Comparison of ENCODE assay signal across 7 mouse cellular contexts in the genomic region with DNA sequence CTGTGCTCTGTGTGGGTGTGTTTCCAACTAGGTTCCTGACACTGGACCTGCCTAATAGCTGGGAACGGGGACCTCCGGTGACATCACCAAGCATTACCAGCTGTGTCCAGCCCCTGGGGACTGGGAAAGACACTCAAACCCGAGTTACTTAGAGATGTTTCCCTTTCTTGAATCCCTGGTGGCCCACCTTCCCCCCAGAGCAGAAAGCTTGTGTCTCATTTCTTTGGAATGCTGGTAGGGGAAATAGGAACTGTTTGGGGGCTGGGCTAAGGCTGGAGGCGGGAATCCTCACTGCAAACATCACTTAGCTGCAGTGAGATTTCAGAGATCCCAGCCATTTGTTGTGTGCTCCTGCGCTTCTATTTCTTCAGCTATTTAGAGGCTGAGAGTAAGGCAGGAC. TPM values are rescaled to one million over a fixed set of nuclear protein-coding genes. Genes with fewer than 3 reads are reported as not detected.
DNase-seq lines count a peak whose midpoint lies in the region; ATAC-seq and TF ChIP-seq lines count a peak whose summit lies in the region.

No protein-coding gene starts in this region.

- TF ChIP-seq EP300 in MEL (IDR thresholded peaks at IDR 0.05; ENCODE audit: low read depth in 1 of 2, low read length in 2 of 2) = no peak

- peaks cover 31% of the 10 kb centered on the region for H3K4me1 ChIP-seq in E14TG2a.4 (replicated peaks; ENCODE audit: low read depth, low read length)
- H3K4me1 ChIP-seq in MEL (ENCODE audit: control insufficient read depth in 1 of 2, insufficient read depth in 2 of 2, low read length in 2 of 2) = peaks cover 12 to 26% of the 10 kb centered on the region in 2 experiments
- H3K4me1 ChIP-seq in heart, embryonic 15.5 days (replicated peaks) = peaks cover 29% of the 10 kb centered on the region
- H3K4me1 ChIP-seq in liver, embryonic 16.5 days (ENCODE audit: control insufficient read depth, low read depth, low read length) = peaks cover 19% of the 10 kb centered on the region

- H3K9ac ChIP-seq in MEL (ENCODE audit: control insufficient read depth, low read depth, low read length, poor library complexity, severe bottlenecking) = no peak overlapping the region
- H3K9ac ChIP-seq in heart, embryonic 15.5 days = peak overlapping the region; percentile 61
- H3K9ac ChIP-seq in liver, embryonic 16.5 days (ENCODE audit: low read depth, low read length) = no peak overlapping the region

- TF ChIP-seq CTCF in E14TG2a.4 (conservative IDR thresholded peaks at IDR 0.05; ENCODE audit: low read length) (no peak), MEL (IDR thresholded peaks at IDR 0.05 in 2 of 3, conservative IDR thresholded peaks at IDR 0.05 in 1 of 3; ENCODE audit: control insufficient read depth in 1 of 3, insufficient read depth in 1 of 3, low read depth in 2 of 3, low read length in 3 of 3, poor library complexity in 1 of 3, severe bottlenecking in 1 of 3) (no peak)

- H3K4me3 ChIP-seq in E14TG2a.4 (replicated peaks; ENCODE audit: low read length) = peak overlapping the region; percentile 61
- no peak overlapping the region for H3K4me3 ChIP-seq in MEL (ENCODE audit: control insufficient read depth in 1 of 2, insufficient read depth in 1 of 2, low read depth in 2 of 2, low read length in 2 of 2)
- peak overlapping the region; percentile 54 for H3K4me3 ChIP-seq in heart, embryonic 15.5 days
- H3K4me3 ChIP-seq in liver, embryonic 16.5 days (ENCODE audit: low read depth, low read length) = peak overlapping the region; percentile 12

- H3K4me2 ChIP-seq in heart, embryonic 15.5 days = peak overlapping the region; percentile 95
- peak overlapping the region; percentile 54 for H3K4me2 ChIP-seq in liver, embryonic 16.5 days (ENCODE audit: low read depth, low read length)

- 0 out of 4 replicates have a peak, but pooled peaks of 1 of the 2 experiments have one; percentile 31 for TF ChIP-seq POLR2A in MEL (IDR thresholded peaks at IDR 0.05; ENCODE audit: control insufficient read depth in 1 of 2, insufficient read depth in 1 of 2, low read depth in 1 of 2, low read length in 2 of 2, poor library complexity in 1 of 2)

- ATAC-seq in heart, embryonic 15.5 days (replicated peaks; ENCODE audit: insufficient number of reproducible peaks, insufficient read depth, low FRiP score, low read depth) = no peak
- ATAC-seq in liver, embryonic 16.5 days (ENCODE audit: low read depth) = no peak
- ATAC-seq in granulocyte monocyte progenitor cell, adult 5-6 weeks (replicated peaks; ENCODE audit: poor library complexity, severe bottlenecking) = no peak

- no peak overlapping the region for H3K27ac ChIP-seq in MEL (ENCODE audit: control insufficient read depth, low read depth, low read length)
- peak overlapping the region; percentile 73 for H3K27ac ChIP-seq in heart, embryonic 15.5 days
- no peak overlapping the region for H3K27ac ChIP-seq in liver, embryonic 16.5 days (ENCODE audit: low read length)

- no peak for TF ChIP-seq RAD21 in MEL (IDR thresholded peaks at IDR 0.05; ENCODE audit: low read depth, low read length)

- no peaks in the 10 kb centered on the region for H3K9me3 ChIP-seq in E14TG2a.4 (ENCODE audit: low read length)
- H3K9me3 ChIP-seq in MEL (replicated peaks; ENCODE audit: insufficient read depth, low read length) = no peaks in the 10 kb centered on the region
- H3K9me3 ChIP-seq in heart, embryonic 15.5 days (replicated peaks) = no peaks in the 10 kb centered on the region
- H3K9me3 ChIP-seq in liver, embryonic 16.5 days (replicated peaks; ENCODE audit: control insufficient read depth, low read length) = no peaks in the 10 kb centered on the region

- 7% methylated on average over 5 of the region's 5 CpGs for WGBS in heart, embryonic 15.5 days
- WGBS in liver, embryonic 16.5 days (ENCODE audit: insufficient replicate concordance) = 25% methylated on average over 5 of the region's 5 CpGs

- H3K36me3 ChIP-seq in E14TG2a.4 (ENCODE audit: insufficient read depth, low read length) (no peaks in the 10 kb centered on the region), MEL (ENCODE audit: control insufficient read depth in 1 of 2, insufficient read depth in 2 of 2, low read length in 2 of 2) (peaks cover 0 to 17% of the 10 kb centered on the region in 2 experiments; a peak in 2 of 4 replicates)
- no peaks in the 10 kb centered on the region for H3K36me3 ChIP-seq in heart, embryonic 15.5 days
- H3K36me3 ChIP-seq in liver, embryonic 16.5 days (ENCODE audit: control insufficient read depth, insufficient read depth) = no peaks in the 10 kb centered on the region

- no peak for DNase-seq in MEL (ENCODE audit: low read depth, low spot score)
- DNase-seq in left cerebral cortex, adult 18-20 months (ENCODE audit: low spot score in 2 of 2) = no peak
- no peak for DNase-seq in cerebellum, adult 8-10 months

- peaks cover 12% of the 10 kb centered on the region for H3K79me2 ChIP-seq in MEL (ENCODE audit: control insufficient read depth, insufficient read depth, low read length, poor library complexity)

- no peaks in the 10 kb centered on the region for H3K27me3 ChIP-seq in E14TG2a.4 (ENCODE audit: insufficient read depth, low read length)
- no peaks in the 10 kb centered on the region for H3K27me3 ChIP-seq in MEL (ENCODE audit: control insufficient read depth in 1 of 2, insufficient read depth in 2 of 2, low read length in 2 of 2)
- H3K27me3 ChIP-seq in heart, embryonic 15.5 days = no peaks in the 10 kb centered on the region
- no peaks in the 10 kb centered on the region for H3K27me3 ChIP-seq in liver, embryonic 16.5 days (ENCODE audit: control insufficient read depth, insufficient read depth, low read depth, low read length)

TF ChIP-seq in MEL, 35 proteins besides CTCF, POLR2A, EP300 and RAD21:
- TF ChIP-seq BHLHE40 (IDR thresholded peaks at IDR 0.05; ENCODE audit: borderline replicate concordance, low read depth, low read length) (no peak), MYB (IDR thresholded peaks at IDR 0.05; ENCODE audit: low read depth, low read length) (no peak), NELFE (IDR thresholded peaks at IDR 0.05; ENCODE audit: low read depth, low read length) (peak; percentile 11; the same call in 1 of the 2 replicates), TAL1 (IDR thresholded peaks at IDR 0.05; ENCODE audit: low read length) (no peak), MXI1 (IDR thresholded peaks at IDR 0.05; ENCODE audit: low read depth, low read length) (no peak)

RNA-seq across cellular contexts. Expression of gene Cdc37, which starts 4.1 kb away (rescaled TPM):
- 751 and 779 TPM in 2 replicates for total RNA-seq in MEL (2012; rRNA removed)
- polyA plus RNA-seq in MEL (2012; ENCODE audit: insufficient read depth in 1 of 2, insufficient read length in 2 of 2, low read depth in 1 of 2, low replicate concordance in 2 of 2, missing spikeins in 1 of 2) = 1,000 to 10,000 TPM in 1 of 2 experiments, 100 to 1,000 TPM in 1; 914 to 1,631 TPM
- 203 and 229 TPM in 2 replicates for polyA plus RNA-seq in heart, embryonic 15.5 days (2015; fragmentation: Nextera tagmentation; extraction: Ambion mirVana)
- polyA plus RNA-seq in liver, embryonic 16.5 days (2015; fragmentation: Nextera tagmentation; extraction: Ambion mirVana) = 104 and 106 TPM in 2 replicates
- total RNA-seq in granulocyte monocyte progenitor cell, adult 5-6 weeks (2014; fragmentation: Nextera tagmentation) = 120 and 157 TPM in 2 replicates
- total RNA-seq in granulocyte monocyte progenitor cell, adult 5-6 weeks (2017) = 285 and 306 TPM in 2 replicates
- total RNA-seq in left cerebral cortex, adult 18-20 months (2021) = 100 to 1,000 TPM; 153 to 154 TPM

RNA-seq across cellular contexts. Expression of gene Pde4a, which starts 11.7 kb away (rescaled TPM):
- 13.8 and 16.6 TPM in 2 replicates for total RNA-seq in MEL (2012; rRNA removed)
- polyA plus RNA-seq in MEL (2012; ENCODE audit: insufficient read depth in 1 of 2, insufficient read length in 2 of 2, low read depth in 1 of 2, low replicate concordance in 2 of 2, missing spikeins in 1 of 2) = 10 to 100 TPM; 45.6 to 53.9 TPM
- 13.0 and 13.5 TPM in 2 replicates for polyA plus RNA-seq in heart, embryonic 15.5 days (2015; fragmentation: Nextera tagmentation; extraction: Ambion mirVana)
- 1.6 and 1.9 TPM in 2 replicates for polyA plus RNA-seq in liver, embryonic 16.5 days (2015; fragmentation: Nextera tagmentation; extraction: Ambion mirVana)
- 19.9 and 25.7 TPM in 2 replicates for total RNA-seq in granulocyte monocyte progenitor cell, adult 5-6 weeks (2014; fragmentation: Nextera tagmentation)
- total RNA-seq in granulocyte monocyte progenitor cell, adult 5-6 weeks (2017) = 3.8 and 4.1 TPM in 2 replicates
- 10 to 100 TPM; 84.8 to 98.3 TPM for total RNA-seq in left cerebral cortex, adult 18-20 months (2021)

RNA-seq across cellular contexts. Expression of gene Tyk2, which starts 22.8 kb away (rescaled TPM):
- 43.8 and 45.6 TPM in 2 replicates for total RNA-seq in MEL (2012; rRNA removed)
- polyA plus RNA-seq in MEL (2012; ENCODE audit: insufficient read depth in 1 of 2, insufficient read length in 2 of 2, low read depth in 1 of 2, low replicate concordance in 2 of 2, missing spikeins in 1 of 2) = 10 to 100 TPM in 1 of 2 experiments, not detected in 1; 63.3 TPM
- polyA plus RNA-seq in heart, embryonic 15.5 days (2015; fragmentation: Nextera tagmentation; extraction: Ambion mirVana) = 12.2 and 16.6 TPM in 2 replicates
- polyA plus RNA-seq in liver, embryonic 16.5 days (2015; fragmentation: Nextera tagmentation; extraction: Ambion mirVana) = 8.0 and 8.9 TPM in 2 replicates
- 27.1 and 28.6 TPM in 2 replicates for total RNA-seq in granulocyte monocyte progenitor cell, adult 5-6 weeks (2014; fragmentation: Nextera tagmentation)
- 19.0 and 19.8 TPM in 2 replicates for total RNA-seq in granulocyte monocyte progenitor cell, adult 5-6 weeks (2017)
- total RNA-seq in left cerebral cortex, adult 18-20 months (2021) = 10 to 100 TPM; 12.6 to 12.7 TPM

Comparison
In these comparisons a context has a peak if more than half of its experiments do, and no peak if none do; other contexts are left out.
1. H3K4me3 ChIP-seq: peak in E14TG2a.4 (single experiment), heart, embryonic 15.5 days (single experiment) and liver, embryonic 16.5 days (single experiment); none in MEL (0 of 2).